Mouse (Mus musculus) NIH3T3 (cell line): Measurements from ENCODE around the gene Mrps18a.

Source experiments
- DNase-seq: peaks from one replicate; pipeline ENCODE4 v3.0.0-alpha.2; 2012; ENCODE audit warnings: low read depth

The Mrps18a gene

GRCm38 (mm10) chr17:46110402-46111289 is at the start of gene Mrps18a:
Gene Mrps18a (plus strand): TSS chr17:46110986.
- peak; percentile 87 for DNase-seq

- no peak for DNase-seq
These were observed 47.4 kb upstream of the Mrps18a start for GRCm38 (mm10) chr17:46063283-46063973.

- no peak for DNase-seq
These were observed 46.8 kb upstream of the Mrps18a start for GRCm38 (mm10) chr17:46063974-46064312.

- DNase-seq, result peak; percentile 88
These were observed 40.7 kb upstream of the Mrps18a start for GRCm38 (mm10) chr17:46070046-46070445.

GRCm38 (mm10) chr17:46071531-46071930 is 39.3 kb upstream of the Mrps18a start:
- peak; percentile 52 for DNase-seq

- DNase-seq, result peak; percentile 95
These were observed 37.0 kb upstream of the Mrps18a start for GRCm38 (mm10) chr17:46073730-46074301.

- DNase-seq, result no peak
These were observed 36.2 kb upstream of the Mrps18a start for GRCm38 (mm10) chr17:46074398-46075115.

- DNase-seq, result peak; percentile 57
These were observed 35.7 kb upstream of the Mrps18a start for GRCm38 (mm10) chr17:46075116-46075485.

GRCm38 (mm10) chr17:46075551-46076259 is 35.1 kb upstream of the Mrps18a start:
- DNase-seq, result no peak

GRCm38 (mm10) chr17:46076260-46076551 is 34.6 kb upstream of the Mrps18a start:
- no peak for DNase-seq

GRCm38 (mm10) chr17:46077921-46078534 is 32.8 kb upstream of the Mrps18a start:
- DNase-seq, result peak; percentile 52

GRCm38 (mm10) chr17:46079037-46079436 is 31.7 kb upstream of the Mrps18a start:
- DNase-seq, result no peak

- DNase-seq, result no peak
These were observed 30.4 kb upstream of the Mrps18a start for GRCm38 (mm10) chr17:46080388-46080787.

GRCm38 (mm10) chr17:46081042-46081441 is 29.7 kb upstream of the Mrps18a start:
- no peak for DNase-seq

- peak; percentile 33 for DNase-seq
These were observed 29.1 kb upstream of the Mrps18a start for GRCm38 (mm10) chr17:46081657-46082056.

GRCm38 (mm10) chr17:46083381-46083780 is 27.4 kb upstream of the Mrps18a start:
- DNase-seq, result no peak

- DNase-seq, result peak; percentile 87
These were observed 26.7 kb upstream of the Mrps18a start for GRCm38 (mm10) chr17:46084091-46084501.

- DNase-seq, result peak; percentile 89
These were observed 24.4 kb upstream of the Mrps18a start for GRCm38 (mm10) chr17:46086341-46086870.

- no peak for DNase-seq
These were observed 19.4 kb upstream of the Mrps18a start for GRCm38 (mm10) chr17:46091351-46091750.

GRCm38 (mm10) chr17:46091899-46092298 is 18.9 kb upstream of the Mrps18a start:
- no peak for DNase-seq

- no peak for DNase-seq
These were observed 12.3 kb upstream of the Mrps18a start for GRCm38 (mm10) chr17:46098525-46098924.
